Comparison of ENCODE assay signal across 19 mouse cellular contexts in genomic region chr14:20790996-20791395, GRCm38 (mm10). TPM values are rescaled to one million over a fixed set of nuclear protein-coding genes. Genes with fewer than 3 reads are reported as not detected.
DNase-seq lines count a peak whose midpoint lies in the region; ATAC-seq and TF ChIP-seq lines count a peak whose summit lies in the region.
"Had no signal": no experiment of that assay in that cellular context is flagged by ENCODE, and none has a peak within 500 bp of the region (broad histone marks: within the 10 kb centered on the region; RNA-seq: fewer than 3 reads in every experiment).

No protein-coding gene starts in this region.

- intact Hi-C loops in left cerebral cortex, adult 2 months (cut with DNase I): no loop called here

- no peaks in the 10 kb centered on the region for H3K9me3 ChIP-seq in heart, embryonic 13.5 days
- H3K9me3 ChIP-seq: heart, embryonic 12.5 days; hindbrain, embryonic 15.5 days; kidney, embryonic 15.5 days had no signal

- 94% methylated on average over 6 of the region's 6 CpGs for WGBS in heart, embryonic 13.5 days

- peaks cover 71% of the 10 kb centered on the region for H3K4me1 ChIP-seq in heart, embryonic 13.5 days

- H3K4me3 ChIP-seq in heart, embryonic 13.5 days: no peak overlapping the region
- peak overlapping the region; percentile 94 for H3K4me3 ChIP-seq in left cerebral cortex, adult 2 months
- H3K4me3 ChIP-seq: heart, embryonic 12.5 days; hindbrain, embryonic 15.5 days; kidney, embryonic 15.5 days had no signal

- no peak for DNase-seq in heart, adult 8-10 months (ENCODE audit: low spot score)
- DNase-seq in left cerebral cortex, adult 2 months (ENCODE audit: extremely low spot score in 1 of 2, low spot score in 2 of 2): peak in 1 of 2 experiments; percentile 43
- no peak for DNase-seq in left cerebral cortex, adult 11 months (ENCODE audit: low spot score)
- DNase-seq in right cerebral cortex, adult 2 months (ENCODE audit: low spot score in 2 of 2): peak; percentile 44 to 51
- no peak for DNase-seq in right cerebral cortex, postnatal 14 days
- DNase-seq: adrenal gland, postnatal 25 days; cerebellum, adult 9-10 months; forebrain, postnatal 0 days; heart, postnatal 14 days; kidney, postnatal 36 days; layer of hippocampus, adult 9-11 months; left cerebral cortex, postnatal 4 days; lung, postnatal 4 days had no signal

- no peak for ATAC-seq in heart, embryonic 13.5 days (ENCODE audit: extremely low read depth, insufficient number of reproducible peaks, low FRiP score, low TSS enrichment)
- no peak for ATAC-seq in granulocyte monocyte progenitor cell, adult 5-6 weeks (replicated peaks; ENCODE audit: poor library complexity, severe bottlenecking)
- ATAC-seq: forebrain, postnatal 0 days; intestine, embryonic 16.5 days had no signal

- 0 out of 2 replicates have a peak overlapping the region, but pooled peaks have one; percentile 93 for H3K9ac ChIP-seq in heart, embryonic 13.5 days
- H3K9ac ChIP-seq: forebrain, postnatal 0 days; heart, embryonic 12.5 days; kidney, embryonic 15.5 days had no signal

- no peak overlapping the region for H3K4me2 ChIP-seq in heart, embryonic 13.5 days
- H3K4me2 ChIP-seq: heart, embryonic 12.5 days; kidney, embryonic 15.5 days had no signal

- H3K27me3 ChIP-seq in heart, embryonic 13.5 days (replicated peaks): no peaks in the 10 kb centered on the region
- H3K27me3 ChIP-seq: heart, embryonic 12.5 days; hindbrain, embryonic 15.5 days; kidney, embryonic 15.5 days had no signal

- TF ChIP-seq CTCF in left cerebral cortex, adult 2 months (IDR thresholded peaks at IDR 0.05): no peak

- no peak overlapping the region for H3K27ac ChIP-seq in heart, embryonic 13.5 days (replicated peaks)
- H3K27ac ChIP-seq in left cerebral cortex, adult 2 months: peak overlapping the region; percentile 91
- H3K27ac ChIP-seq: hindbrain, embryonic 15.5 days; kidney, embryonic 15.5 days had no signal

- H3K36me3 ChIP-seq in heart, embryonic 13.5 days: peaks cover 62% of the 10 kb centered on the region

RNA-seq across cellular contexts. Expression of gene Camk2g, which starts 2.9 kb away (rescaled TPM):
- 55.0 and 60.2 TPM in 2 replicates for polyA plus RNA-seq in heart, embryonic 13.5 days (2015; fragmentation: Nextera tagmentation; extraction: Ambion mirVana)
- total RNA-seq in heart, adult 8-10 months (2022): 10 to 100 TPM; 47.2 to 73.5 (median 58.4) TPM
- total RNA-seq in left cerebral cortex, adult 2 months (2021): 100 to 1,000 TPM; 328 to 345 TPM
- 28.0 and 35.2 TPM in 2 replicates for total RNA-seq in granulocyte monocyte progenitor cell, adult 5-6 weeks (2014; fragmentation: Nextera tagmentation)
- 50.3 and 65.9 TPM in 2 replicates for total RNA-seq in granulocyte monocyte progenitor cell, adult 5-6 weeks (2017)

RNA-seq across cellular contexts. Expression of gene Plau, which starts 45.5 kb away (rescaled TPM):
- 1.4 and 2.3 TPM in 2 replicates for polyA plus RNA-seq in heart, embryonic 13.5 days (2015; fragmentation: Nextera tagmentation; extraction: Ambion mirVana)
- 1 to 10 TPM; 4.9 to 7.7 (median 5.6) TPM for total RNA-seq in heart, adult 8-10 months (2022)
- 1 to 10 TPM; 6.5 to 9.6 TPM for total RNA-seq in left cerebral cortex, adult 2 months (2021)
- 2.9 and 4.2 TPM in 2 replicates for total RNA-seq in granulocyte monocyte progenitor cell, adult 5-6 weeks (2014; fragmentation: Nextera tagmentation)
- 7.5 and 9.1 TPM in 2 replicates for total RNA-seq in granulocyte monocyte progenitor cell, adult 5-6 weeks (2017)

RNA-seq across cellular contexts. Expression of gene Ndst2, which starts 56.6 kb away (rescaled TPM):
- 13.8 and 14.9 TPM in 2 replicates for polyA plus RNA-seq in heart, embryonic 13.5 days (2015; fragmentation: Nextera tagmentation; extraction: Ambion mirVana)
- 10 to 100 TPM in 1 of 4 experiments, 1 to 10 TPM in 3; 7.1 to 10.6 (median 9.9) TPM for total RNA-seq in heart, adult 8-10 months (2022)
- 10 to 100 TPM; 15.5 to 17.7 TPM for total RNA-seq in left cerebral cortex, adult 2 months (2021)
- total RNA-seq in granulocyte monocyte progenitor cell, adult 5-6 weeks (2014; fragmentation: Nextera tagmentation): 24.5 and 27.8 TPM in 2 replicates
- 6.2 and 7.2 TPM in 2 replicates for total RNA-seq in granulocyte monocyte progenitor cell, adult 5-6 weeks (2017)

Comparison
In these comparisons a context has a peak if more than half of its experiments do, and no peak if none do; other contexts are left out.
1. DNase-seq: peak in right cerebral cortex, adult 2 months (2 of 2); none in heart, adult 8-10 months (single experiment), left cerebral cortex, adult 11 months (single experiment) and right cerebral cortex, postnatal 14 days (single experiment).
2. RNA of gene Camk2g, which starts 2.9 kb away (total RNA-seq): 328 to 345 TPM in left cerebral cortex, adult 2 months; 28.0 to 65.9 TPM in granulocyte monocyte progenitor cell, adult 5-6 weeks and 47.2 to 73.5 TPM in heart, adult 8-10 months; every median in the first group is over 4 times any median in the second.